Mouse (Mus musculus): ENCODE data around the gene Abi3. TPM values are rescaled to one million over a fixed set of nuclear protein-coding genes. Genes with fewer than 3 reads are reported as not detected.

Gene Abi3
- polyA plus RNA-seq, 1 experiment, result 1.3 TPM

DNA sequence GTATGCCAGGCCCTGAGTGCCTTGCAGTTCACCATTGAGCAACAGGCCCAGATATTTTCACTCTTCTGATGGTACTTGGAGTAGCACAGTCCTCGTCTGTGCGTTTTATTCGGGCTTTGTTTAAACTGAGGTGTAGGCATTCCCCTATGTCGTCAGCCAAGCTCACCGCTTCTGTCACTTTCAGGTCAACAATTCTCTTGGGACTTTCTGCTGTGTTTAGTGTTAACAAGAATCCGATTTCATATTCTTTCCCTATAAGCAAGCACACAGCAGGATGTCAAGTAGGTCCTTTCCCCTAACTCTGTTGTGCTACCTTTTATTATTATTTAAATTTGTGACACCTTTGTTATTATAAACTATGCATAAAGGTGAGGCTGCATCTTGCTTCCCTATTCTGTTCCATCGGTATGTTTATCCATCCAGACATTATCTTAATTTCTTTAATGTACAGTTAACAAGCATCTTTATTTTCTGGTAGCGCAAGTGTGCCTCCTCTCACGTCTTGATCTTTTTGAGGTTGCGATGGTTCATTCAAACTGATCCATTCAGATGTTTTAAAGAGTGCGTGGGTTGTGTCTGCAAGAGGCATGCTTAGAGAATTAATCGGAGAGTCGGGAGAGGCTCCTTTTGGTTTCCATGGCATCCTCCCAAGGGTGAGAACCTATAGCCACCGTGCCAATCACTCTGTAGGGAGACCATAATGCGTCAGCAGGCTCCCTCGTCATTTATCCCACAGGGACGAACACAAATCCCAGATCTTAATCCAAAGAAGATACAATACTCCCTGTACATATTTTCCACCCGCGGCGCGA lies 15.6 kb upstream of the Abi3 start:
- peak overlapping the region; percentile 83 for H3K4me3 ChIP-seq (ENCODE audit: low read depth, low read length)
- H3K27ac ChIP-seq (ENCODE audit: insufficient read depth, low read length), result peak overlapping the region; percentile 73
- no peaks in the 10 kb centered on the region for H3K27me3 ChIP-seq (ENCODE audit: control insufficient read depth, insufficient read depth, low read length, poor library complexity, severe bottlenecking)
- H3K9ac ChIP-seq (ENCODE audit: low read depth, poor library complexity, severe bottlenecking), result peak overlapping the region; percentile 88
- TF ChIP-seq POLR2A (IDR thresholded peaks at IDR 0.05; ENCODE audit: insufficient read depth, low read length) (peak; percentile 3), CTCF (IDR thresholded peaks at IDR 0.05; ENCODE audit: low read depth, low read length) (no peak)
- H3K4me1 ChIP-seq (ENCODE audit: control insufficient read depth, insufficient read depth, low read length), result no peaks in the 10 kb centered on the region
- no peaks in the 10 kb centered on the region for H3K9me3 ChIP-seq (replicated peaks; ENCODE audit: control insufficient read depth, insufficient read depth, low read length, poor library complexity, severe bottlenecking)
- H3K36me3 ChIP-seq (ENCODE audit: control insufficient read depth, insufficient read depth, low read length, poor library complexity, severe bottlenecking), result peaks cover 11% of the 10 kb centered on the region

DNA sequence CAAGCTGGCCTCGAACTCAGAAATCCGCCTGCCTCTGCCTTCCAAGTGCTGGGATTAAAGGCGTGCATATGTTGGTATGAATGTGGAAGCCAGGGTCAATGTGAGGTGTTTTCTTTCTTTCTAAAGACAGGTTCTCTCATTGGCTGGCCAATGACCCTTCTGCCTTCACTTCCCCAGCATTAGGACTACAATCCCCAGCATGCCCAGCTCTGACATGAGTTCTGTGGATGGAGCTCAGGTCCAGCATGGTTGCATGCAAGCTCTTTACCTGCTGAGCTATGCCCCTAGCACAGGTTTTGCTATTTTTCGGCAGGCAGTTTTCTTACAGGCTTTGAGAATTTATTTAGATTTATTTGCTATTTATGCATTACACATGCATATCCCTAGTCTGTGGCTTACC lies 15.0 kb upstream of the Abi3 start:
- peaks cover 11% of the 10 kb centered on the region for H3K36me3 ChIP-seq (ENCODE audit: control insufficient read depth, insufficient read depth, low read length, poor library complexity, severe bottlenecking)
- TF ChIP-seq CTCF (IDR thresholded peaks at IDR 0.05; ENCODE audit: low read depth, low read length) (no peak), EP300 (IDR thresholded peaks at IDR 0.05; ENCODE audit: insufficient read depth, low read depth, low read length) (no peak), POLR2A (IDR thresholded peaks at IDR 0.05; ENCODE audit: insufficient read depth, low read length) (no peak)
- no peak overlapping the region for H3K27ac ChIP-seq (ENCODE audit: insufficient read depth, low read length)
- no peaks in the 10 kb centered on the region for H3K27me3 ChIP-seq (ENCODE audit: control insufficient read depth, insufficient read depth, low read length, poor library complexity, severe bottlenecking)
- no peak overlapping the region for H3K4me3 ChIP-seq (ENCODE audit: low read depth, low read length)
- H3K9ac ChIP-seq (ENCODE audit: low read depth, poor library complexity, severe bottlenecking), result no peak overlapping the region
- H3K4me1 ChIP-seq (ENCODE audit: control insufficient read depth, insufficient read depth, low read length), result no peaks in the 10 kb centered on the region
- no peaks in the 10 kb centered on the region for H3K9me3 ChIP-seq (replicated peaks; ENCODE audit: control insufficient read depth, insufficient read depth, low read length, poor library complexity, severe bottlenecking)

DNA sequence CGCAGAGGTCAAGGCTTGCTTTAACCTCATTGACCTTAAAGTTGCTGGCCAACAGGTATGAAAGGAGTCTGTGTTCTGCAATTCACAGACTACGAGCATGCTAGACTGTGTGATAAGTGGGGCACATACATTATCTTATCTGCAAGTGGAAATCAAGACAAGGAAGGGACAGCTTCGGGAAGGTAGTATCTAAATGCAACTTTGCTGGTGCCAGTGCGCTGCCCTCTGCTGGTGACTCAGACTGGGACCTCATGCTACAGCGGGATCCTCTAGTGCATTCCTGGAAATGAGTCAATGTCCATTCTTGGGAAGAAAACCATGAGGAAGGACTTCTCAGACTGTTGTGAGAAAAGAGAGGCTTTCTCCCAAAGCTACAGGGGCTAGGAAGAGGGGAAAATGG lies 11.4 kb upstream of the Abi3 start:
- no peak overlapping the region for H3K27ac ChIP-seq (ENCODE audit: insufficient read depth, low read length)
- TF ChIP-seq CTCF (IDR thresholded peaks at IDR 0.05; ENCODE audit: low read depth, low read length) (peak; percentile 86), POLR2A (IDR thresholded peaks at IDR 0.05; ENCODE audit: insufficient read depth, low read length) (no peak), EP300 (IDR thresholded peaks at IDR 0.05; ENCODE audit: insufficient read depth, low read depth, low read length) (no peak)
- no peaks in the 10 kb centered on the region for H3K36me3 ChIP-seq (ENCODE audit: control insufficient read depth, insufficient read depth, low read length, poor library complexity, severe bottlenecking)
- no peaks in the 10 kb centered on the region for H3K9me3 ChIP-seq (replicated peaks; ENCODE audit: control insufficient read depth, insufficient read depth, low read length, poor library complexity, severe bottlenecking)
- no peaks in the 10 kb centered on the region for H3K4me1 ChIP-seq (ENCODE audit: control insufficient read depth, insufficient read depth, low read length)
- H3K27me3 ChIP-seq (ENCODE audit: control insufficient read depth, insufficient read depth, low read length, poor library complexity, severe bottlenecking), result no peaks in the 10 kb centered on the region
- no peak overlapping the region for H3K4me3 ChIP-seq (ENCODE audit: low read depth, low read length)
- H3K9ac ChIP-seq (ENCODE audit: low read depth, poor library complexity, severe bottlenecking), result no peak overlapping the region

DNA sequence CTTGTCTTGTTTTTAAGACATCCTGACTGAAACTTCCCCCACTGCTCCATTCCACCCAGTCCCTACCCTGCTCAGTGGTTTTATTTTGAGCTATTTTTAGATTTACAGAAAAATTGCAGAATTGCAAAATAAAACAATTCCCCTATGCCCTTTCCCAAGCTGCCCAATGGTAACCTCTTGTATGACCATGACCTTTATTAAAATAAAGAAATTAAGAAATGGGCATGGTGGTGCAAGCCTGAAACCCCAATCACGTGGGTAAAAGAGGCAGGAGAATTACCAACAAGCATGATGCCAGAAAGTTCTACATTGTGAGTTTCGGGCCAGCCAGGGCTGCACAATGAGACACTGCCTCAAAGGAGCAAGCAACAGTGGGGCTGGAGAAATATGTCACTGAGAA lies 8.6 kb upstream of the Abi3 start:
- no peak overlapping the region for H3K9ac ChIP-seq (ENCODE audit: low read depth, poor library complexity, severe bottlenecking)
- H3K36me3 ChIP-seq (ENCODE audit: control insufficient read depth, insufficient read depth, low read length, poor library complexity, severe bottlenecking), result no peaks in the 10 kb centered on the region
- H3K4me3 ChIP-seq (ENCODE audit: low read depth, low read length), result no peak overlapping the region
- H3K4me1 ChIP-seq (ENCODE audit: control insufficient read depth, insufficient read depth, low read length), result no peaks in the 10 kb centered on the region
- no peak overlapping the region for H3K27ac ChIP-seq (ENCODE audit: insufficient read depth, low read length)
- H3K27me3 ChIP-seq (ENCODE audit: control insufficient read depth, insufficient read depth, low read length, poor library complexity, severe bottlenecking), result no peaks in the 10 kb centered on the region
- TF ChIP-seq POLR2A (IDR thresholded peaks at IDR 0.05; ENCODE audit: insufficient read depth, low read length), result no peak
- no peak for TF ChIP-seq CTCF (IDR thresholded peaks at IDR 0.05; ENCODE audit: low read depth, low read length)
- TF ChIP-seq EP300 (IDR thresholded peaks at IDR 0.05; ENCODE audit: insufficient read depth, low read depth, low read length), result no peak
- H3K9me3 ChIP-seq (replicated peaks; ENCODE audit: control insufficient read depth, insufficient read depth, low read length, poor library complexity, severe bottlenecking), result no peaks in the 10 kb centered on the region

DNA sequence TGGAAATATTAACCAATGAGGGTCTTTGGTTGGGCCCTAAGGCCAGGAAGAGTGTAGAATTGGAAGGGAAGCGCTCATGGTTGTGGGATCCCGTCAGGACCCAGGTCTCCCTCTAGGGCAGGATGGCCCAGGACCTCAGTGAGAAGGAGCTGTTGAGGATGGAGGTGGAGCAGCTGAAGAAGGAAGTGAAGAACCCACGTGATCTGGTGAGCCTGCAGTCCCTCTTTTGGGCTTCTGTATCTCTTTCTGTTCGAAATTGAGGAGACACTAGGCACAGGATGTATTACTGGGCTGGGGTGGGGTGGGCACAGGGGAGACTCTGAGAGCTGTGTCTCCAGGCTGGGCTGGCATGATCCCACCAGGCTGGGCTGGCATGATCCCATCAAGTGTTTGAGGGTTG lies 2.7 kb upstream of the Abi3 start:
- H3K9ac ChIP-seq (ENCODE audit: low read depth, poor library complexity, severe bottlenecking), result no peak overlapping the region
- no peak for TF ChIP-seq CTCF (IDR thresholded peaks at IDR 0.05; ENCODE audit: low read depth, low read length)
- TF ChIP-seq POLR2A (IDR thresholded peaks at IDR 0.05; ENCODE audit: insufficient read depth, low read length), result no peak
- TF ChIP-seq EP300 (IDR thresholded peaks at IDR 0.05; ENCODE audit: insufficient read depth, low read depth, low read length), result no peak
- peaks cover 11% of the 10 kb centered on the region for H3K4me1 ChIP-seq (ENCODE audit: control insufficient read depth, insufficient read depth, low read length)
- no peak overlapping the region for H3K4me3 ChIP-seq (ENCODE audit: low read depth, low read length)
- no peak overlapping the region for H3K27ac ChIP-seq (ENCODE audit: insufficient read depth, low read length)
- H3K36me3 ChIP-seq (ENCODE audit: control insufficient read depth, insufficient read depth, low read length, poor library complexity, severe bottlenecking), result no peaks in the 10 kb centered on the region
- no peaks in the 10 kb centered on the region for H3K27me3 ChIP-seq (ENCODE audit: control insufficient read depth, insufficient read depth, low read length, poor library complexity, severe bottlenecking)
- no peaks in the 10 kb centered on the region for H3K9me3 ChIP-seq (replicated peaks; ENCODE audit: control insufficient read depth, insufficient read depth, low read length, poor library complexity, severe bottlenecking)

DNA sequence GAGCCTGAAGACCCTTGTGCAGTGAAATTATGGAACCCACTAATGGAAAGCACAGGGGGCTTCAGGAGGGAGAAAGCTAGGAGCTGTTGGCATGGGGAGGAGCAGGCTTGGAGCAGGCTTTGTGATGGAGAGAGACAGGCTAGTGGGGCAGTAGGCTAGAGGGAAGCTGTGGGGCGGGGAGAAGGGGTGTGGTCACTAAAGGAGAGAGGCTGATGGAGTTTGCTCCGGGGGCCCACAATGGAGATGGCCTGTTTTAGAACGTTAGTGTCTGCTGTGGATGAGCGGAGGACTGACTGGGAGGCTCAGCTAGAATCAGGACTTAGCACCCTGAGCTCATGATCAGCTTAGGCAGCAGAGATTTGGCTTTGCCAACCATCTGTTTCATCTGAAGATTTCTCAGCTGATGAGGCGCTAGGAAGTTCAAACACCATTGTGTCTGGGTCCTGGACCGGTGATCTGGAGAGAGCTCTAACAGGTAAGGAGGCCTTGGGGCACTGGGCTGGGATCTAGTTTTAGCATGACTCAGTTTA lies 1.2 kb upstream of the Abi3 start:
- Histone ChIP-seq H3K36me3 (ENCODE audit: control insufficient read depth, insufficient read depth, low read length, poor library complexity, severe bottlenecking) (no peaks in the 10 kb centered on the region), H3K4me1 (ENCODE audit: control insufficient read depth, insufficient read depth, low read length) (peaks cover 11% of the 10 kb centered on the region), H3K27ac (ENCODE audit: insufficient read depth, low read length) (0 out of 2 replicates have a peak overlapping the region, but pooled peaks have one; percentile 10), H3K9me3 (replicated peaks; ENCODE audit: control insufficient read depth, insufficient read depth, low read length, poor library complexity, severe bottlenecking) (no peaks in the 10 kb centered on the region), H3K4me3 (ENCODE audit: low read depth, low read length) (no peak overlapping the region), H3K27me3 (ENCODE audit: control insufficient read depth, insufficient read depth, low read length, poor library complexity, severe bottlenecking) (no peaks in the 10 kb centered on the region), H3K9ac (ENCODE audit: low read depth, poor library complexity, severe bottlenecking) (no peak overlapping the region)
- TF ChIP-seq EP300 (IDR thresholded peaks at IDR 0.05; ENCODE audit: insufficient read depth, low read depth, low read length) (no peak), CTCF (IDR thresholded peaks at IDR 0.05; ENCODE audit: low read depth, low read length) (no peak), POLR2A (IDR thresholded peaks at IDR 0.05; ENCODE audit: insufficient read depth, low read length) (no peak)

All from ES-Bruce4 (cell line).